Mouse (Mus musculus) gastrocnemius, adult 2 months (tissue): ENCODE results near the gene Bend3. TPM values are rescaled to one million over a fixed set of nuclear protein-coding genes. Genes with fewer than 3 reads are reported as not detected.
"Not testable (repeated sequence)": the region's sequence is repeated elsewhere in the genome, so short reads cannot be mapped to it uniquely, and the experiment has no call there.

Source experiments
- DNase-seq: peaks from one replicate; pipeline ENCODE4 v3.0.0; 2022
- H3K27ac ChIP-seq: fragments of 200-600 bp; 2 replicates; pipeline ENCODE4 v1.8.1; 2022; ENCODE audit warnings: mild to moderate bottlenecking
- H3K4me3 ChIP-seq: fragments of 200-600 bp; 2 replicates; pipeline ENCODE4 v1.8.1; 2022; ENCODE audit warnings: mild to moderate bottlenecking, moderate library complexity
- CTCF ChIP-seq: fragments of 200-600 bp; IDR thresholded peaks from 2 replicates; pipeline ENCODE4 v1.8.1; 2022; ENCODE audit warnings: antibody characterized with exemption, mild to moderate bottlenecking, moderate library complexity
- intact Hi-C: fragments of 180-260 bp; cut with DNase I; formaldehyde crosslinking; loops from one replicate; pipeline ENCODE4 v1.15.1; 2025
- total RNA-seq, 2 experiments: library from RNA; stranded (reverse); gene quantifications; 2 replicates each; pipeline ENCODE4 v1.2.3; 2021

The Bend3 gene
- total RNA-seq, 2 experiments from 2014 or later = 4.4 to 4.9 TPM

DNA sequence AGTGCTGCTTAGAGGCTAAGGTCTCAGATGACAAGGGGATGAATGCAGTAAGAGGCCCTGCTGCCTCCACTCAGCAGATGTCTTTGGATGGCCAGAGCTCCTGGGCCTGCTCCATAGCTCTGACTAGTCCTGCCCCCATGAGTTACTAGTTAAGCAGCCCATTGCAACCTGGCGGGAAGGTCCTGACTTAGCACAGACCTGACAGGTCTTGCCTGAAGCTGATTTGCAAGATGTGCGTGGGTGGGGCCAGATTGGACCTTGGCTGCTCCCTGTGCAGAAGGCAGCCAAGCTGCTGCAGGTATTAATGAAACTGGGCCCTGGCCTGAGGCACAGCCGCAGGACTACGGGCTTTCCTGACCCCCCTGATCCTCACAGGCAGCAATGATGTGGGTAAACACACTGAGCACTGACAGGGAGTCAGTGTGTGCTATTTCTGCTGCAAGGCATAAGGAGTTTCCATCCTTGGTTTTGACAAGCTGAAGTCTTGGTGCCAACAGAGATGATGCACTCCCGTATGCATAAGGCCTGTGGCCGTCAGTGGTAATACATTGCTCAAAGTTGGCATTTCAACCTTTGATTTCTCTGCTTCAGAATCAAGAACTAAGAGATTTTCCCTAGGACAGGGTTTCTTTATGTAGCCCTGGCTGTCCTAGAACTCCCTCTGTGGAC is 38.5 kb downstream of the Bend3 start:
- intact Hi-C loops = no loop called here
- H3K4me3 ChIP-seq = no peak overlapping the region
- peak overlapping the region; percentile 57 for H3K27ac ChIP-seq
- no peak for TF ChIP-seq CTCF
- peak; percentile 27 for DNase-seq

GRCm38 (mm10) chr10:43517836-43518235 is 39.2 kb downstream of the Bend3 start:
- peak overlapping the region; percentile 57 for H3K27ac ChIP-seq
- no peak for TF ChIP-seq CTCF
- intact Hi-C loops = no loop called here
- no peak for DNase-seq
- peak overlapping the region; percentile 24; the same call in 1 of the 2 replicates for H3K4me3 ChIP-seq

GRCm38 (mm10) chr10:43518368-43518767 is 39.7 kb downstream of the Bend3 start:
- peak; percentile 57 for DNase-seq
- no peak for TF ChIP-seq CTCF
- H3K4me3 ChIP-seq = peak overlapping the region; percentile 35
- H3K27ac ChIP-seq = peak overlapping the region; percentile 57; the same call in 1 of the 2 replicates
- intact Hi-C loops = no loop called here

- Histone ChIP-seq H3K27ac (no peak overlapping the region), H3K4me3 (no peak overlapping the region)
- no peak for TF ChIP-seq CTCF
- intact Hi-C loops = no loop called here
- DNase-seq = no peak
Observed at GRCm38 (mm10) chr10:43519977-43520376, 41.3 kb downstream of the Bend3 start.

DNA sequence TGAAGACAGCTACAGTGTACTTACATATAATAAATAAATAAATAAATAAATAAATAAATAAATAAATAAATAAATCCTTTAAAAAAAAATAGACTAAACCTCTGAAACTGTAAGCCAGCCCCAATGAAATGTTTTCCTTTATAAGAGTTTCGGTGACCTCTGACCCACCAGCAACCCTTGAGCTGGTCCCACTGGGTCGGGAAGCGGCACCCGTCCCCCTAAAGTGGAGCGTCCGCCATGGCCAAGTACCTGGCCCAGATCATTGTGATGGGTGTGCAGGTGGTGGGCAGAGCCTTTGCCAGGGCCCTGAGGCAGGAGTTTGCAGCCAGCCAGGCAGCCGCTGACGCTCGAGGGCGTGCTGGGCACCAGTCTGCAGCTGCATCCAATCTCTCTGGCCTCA is 45.3 kb downstream of the Bend3 start, which contains the start of gene Gm9803:
TSS of gene Gm9803 (plus strand) at position 154 of the 400 bp plus-strand sequence.
- H3K27ac ChIP-seq, DNase-seq, intact Hi-C loops, H3K4me3 ChIP-seq: not testable (repeated sequence)

GRCm38 (mm10) chr10:43527283-43528269 is 48.9 kb downstream of the Bend3 start:
- Histone ChIP-seq H3K27ac (no peak overlapping the region), H3K4me3 (no peak overlapping the region)
- DNase-seq = no peak
- TF ChIP-seq CTCF = no peak
- intact Hi-C loops = no loop called here

DNA sequence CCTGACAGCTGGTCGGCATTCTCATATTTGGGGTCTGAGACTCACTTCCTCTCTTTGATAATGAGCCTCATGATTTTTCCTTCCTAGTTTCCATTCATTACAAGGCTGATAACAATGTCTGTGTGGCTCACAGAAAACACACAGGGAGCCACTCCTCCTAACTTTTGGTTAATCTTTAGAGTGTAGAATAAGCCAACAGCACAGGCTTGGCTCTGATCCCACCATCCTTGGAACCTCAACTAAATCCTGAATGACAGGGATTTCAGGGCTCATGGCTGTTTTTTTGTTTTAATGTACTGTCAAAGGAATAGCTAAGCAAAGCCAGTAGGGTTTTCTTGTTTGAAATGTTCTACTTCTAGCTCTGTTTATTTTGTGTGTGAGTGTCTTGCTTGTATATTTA is 55.8 kb downstream of the Bend3 start:
- Histone ChIP-seq H3K4me3 (no peak overlapping the region), H3K27ac (no peak overlapping the region)
- DNase-seq = no peak
- TF ChIP-seq CTCF = no peak
- intact Hi-C loops = no loop called here

GRCm38 (mm10) chr10:43537652-43538051 is 59.0 kb downstream of the Bend3 start:
- Histone ChIP-seq H3K27ac (no peak overlapping the region), H3K4me3 (no peak overlapping the region)
- DNase-seq = no peak
- no peak for TF ChIP-seq CTCF
- intact Hi-C loops = no loop called here

DNA sequence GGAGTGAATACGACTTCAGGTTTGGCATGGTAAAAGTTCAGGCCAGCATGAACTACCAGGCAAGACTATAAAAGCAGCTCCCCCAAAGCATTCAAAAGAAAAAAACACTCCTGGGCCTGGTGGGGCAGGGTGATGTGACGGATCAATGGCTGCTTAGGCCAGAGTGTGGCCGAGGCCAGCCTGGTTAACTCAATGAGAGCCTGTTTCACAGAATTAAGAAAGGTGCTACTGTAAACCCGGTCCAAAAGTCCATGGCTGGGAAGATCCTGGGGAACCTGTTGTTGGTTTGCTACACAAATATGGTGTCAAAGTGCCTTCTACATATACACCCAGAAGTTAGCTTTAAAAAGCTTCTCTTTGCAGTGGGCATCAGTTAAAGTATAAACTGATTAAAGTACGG is 60.2 kb downstream of the Bend3 start:
- TF ChIP-seq CTCF = no peak
- DNase-seq = no peak
- Histone ChIP-seq H3K4me3 (no peak overlapping the region; the same call in 1 of the 2 replicates), H3K27ac (no peak overlapping the region; the same call in 1 of the 2 replicates)
- intact Hi-C loops = no loop called here

DNA sequence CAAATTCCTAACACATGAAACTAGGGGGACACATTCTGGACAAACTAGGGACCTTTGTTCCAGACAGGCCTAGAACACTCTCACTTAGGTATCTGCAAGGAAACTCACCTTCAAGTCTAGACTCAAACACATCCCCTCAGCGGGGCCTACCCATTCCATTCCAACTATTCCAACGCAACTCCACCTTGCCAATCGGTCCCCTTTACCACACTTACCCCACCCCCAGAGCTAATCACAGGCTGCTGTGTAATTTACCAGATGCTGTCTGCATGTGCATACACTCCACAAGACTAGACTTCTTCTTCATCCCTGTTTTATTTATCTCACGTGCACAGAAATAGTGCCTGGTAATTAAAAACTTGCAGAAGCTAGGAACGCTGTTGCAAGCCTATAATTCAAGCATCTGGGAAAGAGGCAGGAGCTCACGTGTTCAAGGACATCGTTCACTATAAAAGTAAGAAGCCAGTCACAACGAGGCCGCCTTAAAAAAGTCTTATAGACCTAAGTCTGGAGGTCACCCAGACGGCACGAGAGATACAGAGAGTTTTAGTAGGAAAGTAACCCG is 61.2 kb downstream of the Bend3 start:
- DNase-seq = no peak
- H3K4me3 ChIP-seq = peak overlapping the region; percentile 91
- H3K27ac ChIP-seq = peak overlapping the region; percentile 97
- intact Hi-C loops = loop anchor here (1.0 kb wide), 1 partner anchor 61 kb away; no protein-coding TSS in a partner anchor
- TF ChIP-seq CTCF = no peak

DNA sequence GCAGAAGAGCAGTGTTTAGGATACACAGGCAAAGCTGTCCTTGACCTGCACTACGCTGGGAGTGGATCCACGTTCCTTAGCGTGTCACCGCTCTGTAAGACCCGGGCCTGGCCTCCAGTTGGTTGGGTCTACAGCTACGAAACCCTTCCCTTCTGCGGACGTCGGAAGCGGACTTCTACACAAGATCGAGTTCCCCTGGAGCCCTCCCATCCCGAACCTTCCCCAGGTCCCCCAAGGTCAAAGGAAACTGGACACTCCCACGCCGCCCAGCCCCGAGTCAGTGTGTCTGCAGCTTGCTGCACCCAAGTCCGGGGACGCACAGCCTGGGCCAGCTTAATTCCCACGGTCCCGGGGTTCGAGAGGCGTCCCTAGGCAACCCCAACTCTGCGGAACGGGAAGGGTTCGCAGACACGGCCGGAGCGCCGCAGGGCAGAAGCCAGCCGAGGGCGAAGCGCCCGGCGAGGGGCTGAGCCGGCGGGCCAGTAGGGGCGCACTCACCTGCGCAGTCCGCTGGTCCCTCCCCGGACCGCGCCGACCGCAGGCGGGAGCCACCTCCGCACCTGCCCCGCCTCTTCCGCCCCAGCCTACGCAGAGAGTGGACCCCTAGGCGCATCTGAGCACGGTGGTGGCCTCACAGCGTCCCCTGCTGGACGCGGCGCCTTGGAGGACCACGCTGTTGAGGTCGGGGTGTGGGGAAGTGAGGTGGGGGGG is 62.0 kb downstream of the Bend3 start, which contains the start of gene 1700021F05Rik:
TSS of gene 1700021F05Rik (minus strand) at position 553 of the 711 bp plus-strand sequence.
- intact Hi-C loops = loop anchor here (1.0 kb wide), 1 partner anchor 61 kb away; no protein-coding TSS in a partner anchor
- peak; percentile 82 for TF ChIP-seq CTCF
- peak; percentile 98 for DNase-seq
- Histone ChIP-seq H3K4me3 (peak within 1 kb of the TSS; percentile 91), H3K27ac (peak within 1 kb of the TSS; percentile 97)

DNA sequence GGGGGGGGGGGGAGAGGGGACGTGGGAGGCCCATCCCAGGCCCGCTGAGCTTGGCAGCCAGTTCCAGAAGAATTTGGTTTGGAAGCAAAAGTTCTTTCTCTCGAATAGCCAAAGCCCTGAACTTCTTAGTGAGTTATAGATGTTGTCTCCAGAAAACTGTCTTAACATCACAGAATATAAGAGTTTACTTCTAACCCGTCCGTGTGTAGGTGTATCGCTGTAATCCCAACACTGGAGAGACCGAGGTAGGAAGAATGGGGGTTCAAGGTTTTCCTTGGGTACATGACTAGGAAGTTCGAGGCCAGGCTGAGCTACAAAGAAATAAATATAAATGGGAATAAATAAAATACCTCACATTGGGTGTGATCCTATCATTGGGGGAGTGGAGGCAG is 62.5 kb downstream of the Bend3 start:
- no peak; the same call in 1 of the 2 replicates for TF ChIP-seq CTCF
- intact Hi-C loops = no loop called here
- Histone ChIP-seq H3K27ac (peak overlapping the region; percentile 97), H3K4me3 (peak overlapping the region; percentile 91)
- no peak for DNase-seq
